Mouse (Mus musculus) embryonic facial prominence, embryonic 11.5 days (tissue): Measurements from ENCODE around the gene Tspan5. TPM values are rescaled to one million over a fixed set of nuclear protein-coding genes. Genes with fewer than 3 reads are reported as not detected.

ENCODE experiments used
- ATAC-seq: fragments of 200-750 bp; cut with Nextera tagmentation; replicated peaks from 2 replicates; pipeline ENCODE4 v1.8.0; 2017; ENCODE audit warnings: low read depth; ENCODE audit not compliant: insufficient number of reproducible peaks, low FRiP score, low TSS enrichment
- DNase-seq: peaks from one replicate; pipeline ENCODE4 v3.0.0-alpha.2; 2015; ENCODE audit warnings: low spot score
- H3K27ac ChIP-seq: fragments of 300-500 bp; sonication (generic); replicated peaks from 2 replicates; pipeline ENCODE4 v1.5.1; 2014; ENCODE audit warnings: mild to moderate bottlenecking, low read depth, low read length, control low read depth
- H3K27me3 ChIP-seq: fragments of 300-500 bp; sonication (generic); 2 replicates; pipeline ENCODE4 v1.6.1; 2014; ENCODE audit warnings: mild to moderate bottlenecking, low read length, moderate library complexity, mixed read lengths; ENCODE audit not compliant: control insufficient read depth, insufficient read depth
- H3K36me3 ChIP-seq: fragments of 300-500 bp; sonication (generic); replicated peaks from 2 replicates; pipeline ENCODE4 v1.6.1; 2014; ENCODE audit warnings: low read depth, mild to moderate bottlenecking, low read length, moderate library complexity, mixed read lengths; ENCODE audit not compliant: control insufficient read depth, insufficient read depth
- H3K4me1 ChIP-seq: fragments of 300-500 bp; sonication (generic); 2 replicates; pipeline ENCODE4 v1.6.1; 2014; ENCODE audit warnings: low read length, mixed read lengths; ENCODE audit not compliant: control insufficient read depth, insufficient read depth
- H3K4me2 ChIP-seq: fragments of 300-500 bp; sonication (generic); 2 replicates; pipeline ENCODE4 v1.6.1; 2014; ENCODE audit warnings: low read depth, mild to moderate bottlenecking, control low read depth, low read length, moderate library complexity
- H3K4me3 ChIP-seq: fragments of 300-500 bp; sonication (generic); 2 replicates; pipeline ENCODE4 v1.5.1; 2014; ENCODE audit warnings: low read depth, low read length, control low read depth
- H3K9ac ChIP-seq: fragments of 300-500 bp; sonication (generic); replicated peaks from 2 replicates; pipeline ENCODE4 v1.6.1; 2014; ENCODE audit warnings: mild to moderate bottlenecking, control low read depth, low read length
- H3K9me3 ChIP-seq: fragments of 300-500 bp; sonication (generic); replicated peaks from 2 replicates; pipeline ENCODE4 v1.6.1; 2016; ENCODE audit warnings: mild to moderate bottlenecking, low read length, inconsistent platforms, mixed read lengths; ENCODE audit not compliant: control insufficient read depth
- WGBS: fragments of 180-500 bp; shearing (Covaris S2); extraction: QIAGEN DNeasy Blood & Tissue Kit; methylation state at CpG from one replicate; pipeline ENCODE4 v1.1.7; 2014; 5-methylcytosine and 5-hydroxymethylcytosine counted together
- polyA plus RNA-seq: library from polyadenylated mRNA; unstranded; fragments of >200 nt; fragmentation: Nextera tagmentation; extraction: Ambion mirVana; gene quantifications from 2 replicates; pipeline ENCODE4 v1.2.1, GENCODE M21; 2014

Gene Tspan5
- polyA plus RNA-seq, 1 experiment from 2014 or later, result 34.4 TPM

DNA sequence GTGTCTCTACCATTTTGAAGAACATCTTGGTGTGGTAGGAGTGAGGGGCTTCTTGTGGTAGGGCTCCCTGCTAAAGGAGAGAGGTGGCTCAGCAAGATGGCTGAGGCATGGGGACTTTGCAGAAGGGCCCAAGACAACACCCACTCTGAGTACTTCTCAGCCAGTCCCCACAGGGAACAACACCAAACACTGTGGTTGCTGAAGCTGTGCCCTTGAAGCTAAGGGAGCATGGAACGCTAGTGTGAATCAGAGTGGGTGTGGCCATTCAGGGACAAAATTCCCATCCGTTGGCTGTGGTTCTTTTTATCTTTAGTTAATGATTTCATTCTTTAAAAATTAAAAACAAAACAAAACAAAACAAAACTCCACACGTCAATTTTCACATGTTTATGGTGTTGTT lies 22.8 kb downstream of the Tspan5 start:
- Histone ChIP-seq H3K9ac (no peak overlapping the region), H3K9me3 (no peaks in the 10 kb centered on the region), H3K4me1 (no peaks in the 10 kb centered on the region), H3K27me3 (no peaks in the 10 kb centered on the region), H3K4me2 (no peak overlapping the region), H3K27ac (no peak overlapping the region), H3K36me3 (no peaks in the 10 kb centered on the region), H3K4me3 (no peak overlapping the region)
- ATAC-seq (no peak), DNase-seq (no peak)
- 83% methylated on average over 3 of the region's 3 CpGs for WGBS

DNA sequence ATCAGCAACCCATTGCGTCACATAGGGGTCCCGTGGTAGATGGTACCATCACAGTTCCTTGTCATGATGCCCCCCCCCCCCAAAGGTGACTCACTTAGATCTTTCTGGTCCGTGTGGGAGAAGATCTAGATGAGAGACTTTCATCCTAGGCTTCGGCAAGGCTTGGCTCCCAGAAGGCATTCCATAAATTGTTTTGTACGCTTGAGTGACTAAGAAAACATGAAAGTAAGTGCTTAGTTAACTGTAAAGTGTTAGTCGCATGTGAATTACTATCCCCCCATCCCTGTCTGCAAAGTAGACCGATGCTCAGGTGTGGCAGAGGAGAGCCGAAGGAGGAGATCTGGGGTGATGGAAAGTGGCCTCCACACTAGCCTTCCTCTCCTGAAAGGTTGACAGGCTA lies 25.0 kb downstream of the Tspan5 start:
- Histone ChIP-seq H3K9me3 (no peaks in the 10 kb centered on the region), H3K27ac (no peak overlapping the region), H3K4me3 (no peak overlapping the region), H3K27me3 (no peaks in the 10 kb centered on the region), H3K4me2 (no peak overlapping the region), H3K36me3 (no peaks in the 10 kb centered on the region), H3K4me1 (no peaks in the 10 kb centered on the region), H3K9ac (no peak overlapping the region)
- ATAC-seq (no peak), DNase-seq (no peak)
- 77% methylated on average over 8 of the region's 8 CpGs for WGBS

DNA sequence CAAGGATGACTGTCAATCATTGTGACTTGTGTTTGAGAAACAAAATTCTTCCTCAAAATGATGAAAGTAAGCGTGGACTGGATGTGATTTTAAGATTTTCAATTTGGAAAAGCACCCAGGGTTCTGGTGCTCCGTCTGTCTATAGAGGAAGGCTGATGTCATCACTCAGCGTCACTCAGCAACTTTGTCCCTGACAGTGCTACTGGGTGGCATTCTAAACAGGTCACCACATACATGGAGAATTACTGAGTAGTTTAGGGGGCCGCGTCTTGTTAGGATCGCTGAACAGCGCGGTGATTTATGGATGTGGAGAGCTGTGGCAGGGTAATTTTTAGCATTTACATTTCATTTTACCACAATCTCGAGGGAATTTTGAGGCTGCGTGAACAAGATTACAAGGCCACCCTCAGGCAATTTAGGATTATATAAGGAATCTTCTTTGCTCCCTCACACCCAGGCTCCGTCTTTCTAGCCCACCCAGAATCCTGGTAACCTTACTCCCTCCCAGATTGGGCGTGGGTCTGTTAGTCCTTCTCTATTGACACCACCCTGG lies 26.6 kb downstream of the Tspan5 start:
- H3K4me3 ChIP-seq, result no peak overlapping the region
- no peaks in the 10 kb centered on the region for H3K9me3 ChIP-seq
- no peaks in the 10 kb centered on the region for H3K27me3 ChIP-seq
- no peak overlapping the region for H3K27ac ChIP-seq
- no peak for DNase-seq
- no peaks in the 10 kb centered on the region for H3K36me3 ChIP-seq
- 76% methylated on average over 12 of the region's 12 CpGs for WGBS
- H3K4me2 ChIP-seq, result no peak overlapping the region
- H3K9ac ChIP-seq, result no peak overlapping the region
- ATAC-seq, result no peak
- no peaks in the 10 kb centered on the region for H3K4me1 ChIP-seq

DNA sequence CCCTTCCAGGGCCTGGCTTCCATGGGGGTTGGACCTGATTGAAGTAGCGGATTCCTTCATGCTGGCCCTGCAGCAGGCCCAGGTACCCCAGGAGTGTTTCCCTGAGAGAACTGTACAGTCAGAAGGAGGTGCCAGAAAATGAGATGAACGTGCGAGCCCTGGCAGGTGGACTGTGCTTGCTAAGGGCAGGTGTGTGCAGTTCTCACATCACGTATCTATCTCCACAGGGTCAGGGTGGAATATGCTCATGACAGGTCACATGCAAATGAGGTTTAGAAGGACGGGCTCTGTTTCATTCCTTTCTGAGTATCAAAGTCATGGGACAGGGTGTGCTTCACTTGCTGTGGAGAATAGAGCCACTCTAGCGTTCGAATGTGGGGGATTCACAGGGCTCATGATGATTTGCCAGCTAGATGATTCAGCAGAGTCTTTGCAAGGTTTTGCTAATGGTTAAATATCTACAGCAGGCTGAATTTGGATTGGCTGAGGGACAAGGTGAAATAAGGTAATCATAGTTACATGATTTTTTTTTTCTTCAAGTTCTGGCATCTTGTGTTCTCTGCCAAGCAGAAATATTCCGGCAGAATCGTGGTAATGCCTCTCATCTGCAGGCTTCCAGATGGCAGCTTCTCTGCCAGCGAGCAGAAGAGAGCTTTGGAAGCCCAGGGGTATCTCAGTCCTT lies 28.8 kb downstream of the Tspan5 start:
- no peak overlapping the region for H3K4me2 ChIP-seq
- H3K36me3 ChIP-seq, result no peaks in the 10 kb centered on the region
- no peaks in the 10 kb centered on the region for H3K9me3 ChIP-seq
- WGBS, result 84% methylated on average over 10 of the region's 10 CpGs
- no peak overlapping the region for H3K4me3 ChIP-seq
- no peak overlapping the region for H3K9ac ChIP-seq
- no peak for DNase-seq
- no peak overlapping the region for H3K27ac ChIP-seq
- no peaks in the 10 kb centered on the region for H3K4me1 ChIP-seq
- no peaks in the 10 kb centered on the region for H3K27me3 ChIP-seq
- ATAC-seq, result no peak

DNA sequence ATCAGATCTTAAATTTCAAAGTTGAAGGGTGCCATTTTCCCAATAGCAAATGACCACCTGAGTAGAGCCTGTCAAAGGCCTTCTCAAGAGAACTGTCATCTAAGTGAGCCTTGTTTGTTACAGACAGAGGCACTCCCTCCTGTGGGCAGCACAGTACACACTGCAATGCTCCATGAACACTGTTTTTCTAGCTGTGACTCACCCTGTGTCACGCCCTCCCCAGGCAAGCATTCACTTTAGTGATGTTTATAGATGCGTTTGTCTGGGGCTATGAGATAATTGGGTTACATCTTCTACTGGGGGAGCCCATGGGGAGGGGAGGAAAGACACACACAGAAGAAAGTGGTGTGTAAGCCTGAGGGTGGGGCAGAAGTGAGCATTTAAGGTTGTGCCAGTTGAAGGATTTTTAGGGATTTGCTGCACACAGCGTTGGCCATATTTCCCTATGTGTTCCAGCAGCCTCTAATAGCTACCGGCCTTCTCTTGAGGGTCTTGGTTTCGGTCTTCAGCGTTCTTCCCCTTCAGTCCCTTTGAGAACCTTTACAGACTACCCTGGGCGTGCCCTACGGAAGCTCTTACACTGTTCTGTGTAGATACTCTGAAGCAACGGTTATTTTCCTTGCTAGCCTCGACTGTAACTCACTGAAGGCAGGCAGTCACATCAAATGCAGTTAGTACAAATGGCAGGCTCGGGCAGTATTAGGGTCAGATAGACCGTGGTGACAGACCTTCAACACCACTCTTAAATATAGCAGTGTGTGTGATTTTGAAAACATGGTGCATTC lies 29.7 kb downstream of the Tspan5 start:
- ATAC-seq, result no peak
- no peak overlapping the region for H3K4me2 ChIP-seq
- H3K27ac ChIP-seq, result no peak overlapping the region
- H3K27me3 ChIP-seq, result no peaks in the 10 kb centered on the region
- H3K9ac ChIP-seq, result no peak overlapping the region
- no peak for DNase-seq
- 88% methylated on average over 12 of the region's 12 CpGs for WGBS
- no peaks in the 10 kb centered on the region for H3K36me3 ChIP-seq
- H3K4me1 ChIP-seq, result no peaks in the 10 kb centered on the region
- H3K9me3 ChIP-seq, result no peaks in the 10 kb centered on the region
- no peak overlapping the region for H3K4me3 ChIP-seq

DNA sequence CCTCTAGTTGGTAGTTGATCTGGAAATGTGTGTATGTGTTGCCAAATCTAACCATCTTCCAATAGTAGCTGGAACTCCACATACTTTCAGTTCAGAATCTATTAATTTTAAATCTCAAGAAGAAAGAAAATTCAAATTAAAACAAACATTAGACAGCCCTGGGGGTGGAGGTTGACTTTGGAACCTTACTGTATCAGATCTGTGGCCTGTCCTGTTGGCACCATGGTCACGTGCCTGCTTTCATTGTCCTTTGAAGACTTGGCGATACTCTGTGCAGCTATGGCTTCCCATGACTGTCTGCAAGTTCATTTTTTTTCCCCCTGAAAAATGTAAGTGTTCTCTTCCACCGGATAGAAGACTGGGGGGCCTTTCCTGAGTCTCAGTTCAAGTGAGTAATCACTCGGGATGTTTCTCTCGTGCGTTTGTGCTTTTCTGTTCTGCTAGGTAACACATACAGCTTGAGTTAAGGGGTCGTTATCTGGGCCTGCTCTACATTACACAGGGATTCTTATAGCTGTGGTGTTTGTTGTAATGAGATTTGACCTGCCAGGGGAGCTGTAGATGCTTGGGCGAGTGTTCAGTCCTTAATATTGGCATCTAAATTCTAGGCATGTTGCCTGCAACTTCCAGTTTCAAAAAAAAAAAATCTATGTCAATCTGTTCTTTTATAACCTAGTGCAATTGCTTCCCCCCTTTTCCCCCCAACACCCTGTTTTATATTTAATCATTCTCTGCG lies 32.0 kb downstream of the Tspan5 start:
- Histone ChIP-seq H3K27ac (no peak overlapping the region), H3K27me3 (no peaks in the 10 kb centered on the region), H3K36me3 (no peaks in the 10 kb centered on the region), H3K4me2 (no peak overlapping the region), H3K4me1 (no peaks in the 10 kb centered on the region), H3K4me3 (no peak overlapping the region), H3K9me3 (no peaks in the 10 kb centered on the region), H3K9ac (no peak overlapping the region)
- 66% methylated on average over 9 of the region's 9 CpGs for WGBS
- DNase-seq, result no peak
- no peak for ATAC-seq

DNA sequence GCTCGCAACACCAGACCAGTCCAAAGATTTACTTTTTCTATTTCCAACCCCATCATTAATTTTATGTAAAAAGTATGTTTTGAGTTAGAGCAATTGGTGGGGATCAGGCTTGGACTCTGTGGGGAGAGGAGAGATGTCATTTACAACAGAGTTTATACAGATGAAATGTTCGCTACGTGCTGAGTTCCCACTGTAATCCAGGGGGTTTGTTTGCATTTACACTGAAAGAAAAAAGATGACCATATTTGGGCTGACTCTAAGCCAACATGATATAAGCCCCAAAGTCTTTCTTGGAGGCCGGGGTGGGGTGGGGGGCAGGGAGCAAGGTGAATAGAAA lies 32.6 kb downstream of the Tspan5 start:
- no peak for DNase-seq
- 69% methylated on average over 4 of the region's 4 CpGs for WGBS
- H3K9ac ChIP-seq, result no peak overlapping the region
- no peaks in the 10 kb centered on the region for H3K4me1 ChIP-seq
- no peak overlapping the region for H3K27ac ChIP-seq
- H3K4me3 ChIP-seq, result no peak overlapping the region
- ATAC-seq, result no peak
- H3K27me3 ChIP-seq, result no peaks in the 10 kb centered on the region
- H3K36me3 ChIP-seq, result no peaks in the 10 kb centered on the region
- no peak overlapping the region for H3K4me2 ChIP-seq
- H3K9me3 ChIP-seq, result no peaks in the 10 kb centered on the region
